Mouse (Mus musculus) liver, embryonic 14.5 days (tissue): Measurements from ENCODE around the gene Abcf3.

Experiments used
- CTCF ChIP-seq: IDR thresholded peaks from 2 replicates; pipeline ENCODE4 v1.5.1; 2016; ENCODE audit warnings: antibody characterized with exemption, low read depth, control low read depth
- EP300 ChIP-seq: IDR thresholded peaks from 2 replicates; pipeline ENCODE4 v1.6.1; 2016; ENCODE audit warnings: antibody characterized with exemption, low read depth

- TF ChIP-seq EP300, result no peak
- no peak for TF ChIP-seq CTCF
Measured at GRCm38 (mm10) chr16:20552594-20552993, 4.2 kb downstream of the Abcf3 start.
